Mouse (Mus musculus) heart, postnatal 0 days (tissue): ENCODE data around the gene Adcyap1r1. TPM values are rescaled to one million over a fixed set of nuclear protein-coding genes. Genes with fewer than 3 reads are reported as not detected.

Source experiments
- ATAC-seq: fragments of 200-750 bp; cut with Nextera tagmentation; 2 replicates; pipeline ENCODE4 v1.8.0; 2017; ENCODE audit warnings: low read depth, moderate number of reproducible peaks, moderate library complexity; ENCODE audit not compliant: insufficient read depth
- DNase-seq: peaks from one replicate; pipeline ENCODE4 v3.0.0-alpha.2; 2016; ENCODE audit warnings: low spot score
- H3K27ac ChIP-seq: fragments of 300-500 bp; sonication (generic); 2 replicates; pipeline ENCODE4 v1.5.1; 2014; ENCODE audit warnings: low read depth, mild to moderate bottlenecking
- H3K27me3 ChIP-seq: fragments of 300-500 bp; sonication (generic); 2 replicates; pipeline ENCODE4 v1.6.1; 2014; ENCODE audit warnings: low read length, mixed read lengths; ENCODE audit not compliant: control insufficient read depth, insufficient read depth
- H3K36me3 ChIP-seq: fragments of 300-500 bp; sonication (generic); replicated peaks from 2 replicates; pipeline ENCODE4 v1.6.1; 2014; ENCODE audit warnings: low read length, mixed read lengths; ENCODE audit not compliant: control insufficient read depth, insufficient read depth
- H3K4me1 ChIP-seq: fragments of 300-500 bp; sonication (generic); 2 replicates; pipeline ENCODE4 v1.6.1; 2014; ENCODE audit warnings: antibody characterized with exemption; ENCODE audit not compliant: control insufficient read depth, insufficient read depth
- H3K4me2 ChIP-seq: fragments of 300-500 bp; sonication (generic); 2 replicates; pipeline ENCODE4 v1.6.1; 2014; ENCODE audit warnings: low read depth, mild to moderate bottlenecking, low read length, moderate library complexity
- H3K4me3 ChIP-seq: fragments of 300-500 bp; sonication (generic); 2 replicates; pipeline ENCODE4 v1.5.1; 2014; ENCODE audit warnings: low read depth, low read length
- H3K9ac ChIP-seq: fragments of 300-500 bp; sonication (generic); replicated peaks from 2 replicates; pipeline ENCODE4 v1.6.1; 2014; ENCODE audit warnings: low read depth, low read length, mixed read lengths
- H3K9me3 ChIP-seq: fragments of 300-500 bp; sonication (generic); replicated peaks from 2 replicates; pipeline ENCODE4 v1.6.1; 2016; ENCODE audit warnings: low read length; ENCODE audit not compliant: control insufficient read depth
- CTCF ChIP-seq: IDR thresholded peaks from 2 replicates; pipeline ENCODE4 v1.5.1; 2016; ENCODE audit warnings: antibody characterized with exemption, control low read depth, low read depth
- EP300 ChIP-seq: IDR thresholded peaks from 2 replicates; pipeline ENCODE4 v1.6.1; 2016; ENCODE audit warnings: antibody characterized with exemption, low read depth
- WGBS: fragments of 180-500 bp; shearing (Covaris S2); extraction: QIAGEN DNeasy Blood & Tissue Kit; methylation state at CpG from one replicate; pipeline ENCODE4 v1.1.7; 2014; 5-methylcytosine and 5-hydroxymethylcytosine counted together
- polyA plus RNA-seq: library from polyadenylated mRNA; unstranded; fragments of >200 nt; fragmentation: Nextera tagmentation; extraction: Ambion mirVana; gene quantifications from 2 replicates; pipeline ENCODE4 v1.2.1, GENCODE M21; 2015
- total RNA-seq: library from RNA; depleted of rRNA; stranded (reverse); fragments of >200 nt; gene quantifications from 2 replicates; pipeline ENCODE4 v1.2.3, GENCODE M21; 2014; ENCODE audit warnings: low replicate concordance

Gene Adcyap1r1
- total and polyA plus RNA-seq, 2 experiments from 2014 or later = 1.1 to 4.2 TPM

GRCm38 (mm10) chr6:55420869-55421361, 30.9 kb upstream of the Adcyap1r1 start:
- Histone ChIP-seq H3K9me3 (no peaks in the 10 kb centered on the region), H3K4me3 (no peak overlapping the region), H3K27ac (no peak overlapping the region), H3K27me3 (no peaks in the 10 kb centered on the region), H3K4me2 (no peak overlapping the region), H3K9ac (no peak overlapping the region), H3K36me3 (no peaks in the 10 kb centered on the region), H3K4me1 (no peaks in the 10 kb centered on the region)
- DNase-seq = no peak
- TF ChIP-seq CTCF = no peak
- no peak for TF ChIP-seq EP300
- WGBS = 79% methylated on average over 1 of the region's 1 CpGs
- ATAC-seq = no peak

- H3K4me2 ChIP-seq = no peak overlapping the region
- H3K4me3 ChIP-seq = no peak overlapping the region
- no peak for DNase-seq
- H3K4me1 ChIP-seq = no peaks in the 10 kb centered on the region
- no peaks in the 10 kb centered on the region for H3K27me3 ChIP-seq
- TF ChIP-seq CTCF (no peak), EP300 (no peak)
- H3K9ac ChIP-seq = no peak overlapping the region
- ATAC-seq = no peak
- no peak overlapping the region for H3K27ac ChIP-seq
- H3K36me3 ChIP-seq = no peaks in the 10 kb centered on the region
- no peaks in the 10 kb centered on the region for H3K9me3 ChIP-seq
Observed at GRCm38 (mm10) chr6:55432121-55432520, 19.7 kb upstream of the Adcyap1r1 start.

DNA sequence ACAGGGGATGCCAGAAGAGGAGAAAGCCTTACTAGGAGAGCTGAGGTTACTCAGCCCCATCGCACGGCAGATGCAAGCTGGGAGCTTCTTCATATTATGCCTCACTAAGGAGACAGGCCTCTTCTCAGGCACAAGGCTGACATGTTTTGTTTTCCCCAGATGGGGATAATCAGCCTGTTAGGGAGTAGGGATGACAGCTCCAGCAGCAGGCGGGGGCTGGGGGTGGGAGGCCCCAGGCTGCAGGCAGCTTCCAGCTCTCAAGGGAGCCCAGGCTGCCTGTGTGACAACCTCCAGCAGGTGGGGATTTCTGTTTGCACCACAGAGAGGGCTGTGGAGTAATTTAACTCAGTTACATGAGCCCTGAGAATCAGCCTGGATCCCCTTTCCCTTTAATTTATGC, 17.4 kb upstream of the Adcyap1r1 start:
- H3K27me3 ChIP-seq = no peaks in the 10 kb centered on the region
- WGBS = 18% methylated on average over 3 of the region's 3 CpGs
- H3K36me3 ChIP-seq = no peaks in the 10 kb centered on the region
- DNase-seq (no peak), ATAC-seq (peak; percentile 49)
- H3K9me3 ChIP-seq = no peaks in the 10 kb centered on the region
- no peak overlapping the region for H3K4me2 ChIP-seq
- no peak overlapping the region for H3K27ac ChIP-seq
- no peaks in the 10 kb centered on the region for H3K4me1 ChIP-seq
- TF ChIP-seq CTCF (no peak), EP300 (no peak)
- H3K9ac ChIP-seq = no peak overlapping the region
- H3K4me3 ChIP-seq = no peak overlapping the region

GRCm38 (mm10) chr6:55435266-55436159, 16.3 kb upstream of the Adcyap1r1 start:
- TF ChIP-seq CTCF = no peak
- TF ChIP-seq EP300 = no peak
- ATAC-seq (no peak), DNase-seq (no peak)
- H3K4me3 ChIP-seq = no peak overlapping the region
- 55% methylated on average over 8 of the region's 8 CpGs for whole genome bisulfite sequencing
- no peak overlapping the region for H3K9ac ChIP-seq
- no peaks in the 10 kb centered on the region for H3K9me3 ChIP-seq
- H3K27me3 ChIP-seq = no peaks in the 10 kb centered on the region
- H3K36me3 ChIP-seq = no peaks in the 10 kb centered on the region
- no peak overlapping the region for H3K4me2 ChIP-seq
- no peak overlapping the region for H3K27ac ChIP-seq
- H3K4me1 ChIP-seq = no peaks in the 10 kb centered on the region

- Histone ChIP-seq H3K4me2 (no peak overlapping the region), H3K27ac (no peak overlapping the region), H3K9me3 (no peaks in the 10 kb centered on the region), H3K4me3 (no peak overlapping the region), H3K27me3 (0 out of 2 replicates have a peak, but pooled peaks cover 7% of the 10 kb centered on the region), H3K4me1 (no peaks in the 10 kb centered on the region), H3K36me3 (no peaks in the 10 kb centered on the region), H3K9ac (no peak overlapping the region)
- WGBS = 8% methylated on average over 3 of the region's 3 CpGs
- TF ChIP-seq EP300 = no peak
- no peak for TF ChIP-seq CTCF
- ATAC-seq (no peak), DNase-seq (no peak)
Observed at GRCm38 (mm10) chr6:55437919-55438318, 13.9 kb upstream of the Adcyap1r1 start.
